Mouse (Mus musculus) forebrain, embryonic 13.5 days (tissue): ENCODE measurements around the gene 1700029I15Rik. TPM values are rescaled to one million over a fixed set of nuclear protein-coding genes. Genes with fewer than 3 reads are reported as not detected.

Experiments used
- ATAC-seq: fragments of 200-750 bp; cut with Nextera tagmentation; 2 replicates; pipeline ENCODE4 v1.8.0; 2017
- H3K27ac ChIP-seq: fragments of 300-500 bp; sonication (generic); 2 replicates; pipeline ENCODE4 v1.5.1; 2015; ENCODE audit warnings: inconsistent platforms, mild to moderate bottlenecking, moderate library complexity
- H3K27me3 ChIP-seq: fragments of 300-500 bp; sonication (generic); 2 replicates; pipeline ENCODE4 v1.6.1; 2015; ENCODE audit warnings: mild to moderate bottlenecking, inconsistent platforms
- H3K36me3 ChIP-seq: fragments of 300-500 bp; sonication (generic); 2 replicates; pipeline ENCODE4 v1.6.1; 2015; ENCODE audit warnings: mild to moderate bottlenecking, inconsistent platforms; ENCODE audit not compliant: poor library complexity, severe bottlenecking
- H3K4me1 ChIP-seq: fragments of 300-500 bp; sonication (generic); 2 replicates; pipeline ENCODE4 v1.6.1; 2015; ENCODE audit warnings: inconsistent platforms
- H3K4me2 ChIP-seq: fragments of 300-500 bp; sonication (generic); 2 replicates; pipeline ENCODE4 v1.6.1; 2015; ENCODE audit warnings: inconsistent platforms, mild to moderate bottlenecking, moderate library complexity
- H3K4me3 ChIP-seq: fragments of 300-500 bp; sonication (generic); 2 replicates; pipeline ENCODE4 v1.5.1; 2015; ENCODE audit warnings: mild to moderate bottlenecking, inconsistent platforms
- H3K9ac ChIP-seq: fragments of 300-500 bp; sonication (generic); 2 replicates; pipeline ENCODE4 v1.6.1; 2015; ENCODE audit warnings: mild to moderate bottlenecking, inconsistent platforms
- H3K9me3 ChIP-seq: fragments of 300-500 bp; sonication (generic); replicated peaks from 2 replicates; pipeline ENCODE4 v1.6.1; 2016; ENCODE audit warnings: inconsistent platforms
- WGBS: fragments of 180-500 bp; shearing (Covaris S2); methylation state at CpG from one replicate; pipeline ENCODE4 v1.1.7; 2015; 5-methylcytosine and 5-hydroxymethylcytosine counted together
- polyA plus RNA-seq: library from polyadenylated mRNA; unstranded; fragments of >200 nt; fragmentation: Nextera tagmentation; extraction: Ambion mirVana; gene quantifications from 2 replicates; pipeline ENCODE4 v1.2.1, GENCODE M21; 2015

1700029I15Rik gene
- polyA plus RNA-seq, 1 experiment from 2014 or later, result 6.6 TPM

- Histone ChIP-seq H3K9me3 (no peaks in the 10 kb centered on the region), H3K9ac (no peak overlapping the region), H3K27me3 (no peaks in the 10 kb centered on the region), H3K4me2 (0 out of 2 replicates have a peak overlapping the region, but pooled peaks have one; percentile 4), H3K4me3 (no peak overlapping the region), H3K27ac (peak overlapping the region; percentile 73), H3K4me1 (peaks cover 49% of the 10 kb centered on the region), H3K36me3 (peaks cover 53% of the 10 kb centered on the region)
- ATAC-seq, result peak; percentile 71
- 64% methylated on average over 9 of the region's 9 CpGs for WGBS
These were observed 41.5 kb downstream of the 1700029I15Rik start for GRCm38 (mm10) chr2:92423702-92424461.

GRCm38 (mm10) chr2:92424462-92425308 is 42.3 kb downstream of the 1700029I15Rik start:
- WGBS, result 40% methylated on average over 9 of the region's 9 CpGs
- Histone ChIP-seq H3K36me3 (peaks cover 45% of the 10 kb centered on the region), H3K4me3 (no peak overlapping the region), H3K9ac (no peak overlapping the region; the same call in 1 of the 2 replicates), H3K27ac (peak overlapping the region; percentile 73), H3K4me2 (peak overlapping the region; percentile 37; the same call in 1 of the 2 replicates), H3K4me1 (peaks cover 54% of the 10 kb centered on the region), H3K27me3 (no peaks in the 10 kb centered on the region), H3K9me3 (no peaks in the 10 kb centered on the region)
- ATAC-seq, result peak; percentile 76

- no peak; the same call in 1 of the 2 replicates for ATAC-seq
- Histone ChIP-seq H3K4me1 (peaks cover 56% of the 10 kb centered on the region), H3K4me2 (no peak overlapping the region)
These were observed 43.0 kb downstream of the 1700029I15Rik start for GRCm38 (mm10) chr2:92425366-92425765.

GRCm38 (mm10) chr2:92426426-92426825 is 44.1 kb downstream of the 1700029I15Rik start:
- Histone ChIP-seq H3K36me3 (peaks cover 28% of the 10 kb centered on the region), H3K27me3 (no peaks in the 10 kb centered on the region), H3K9me3 (no peaks in the 10 kb centered on the region), H3K27ac (peak overlapping the region; percentile 4; the same call in 1 of the 2 replicates), H3K4me3 (no peak overlapping the region), H3K9ac (no peak overlapping the region), H3K4me1 (peaks cover 67% of the 10 kb centered on the region), H3K4me2 (no peak overlapping the region)
- WGBS, result 90% methylated on average over 3 of the region's 3 CpGs
- no peak for ATAC-seq

More at GRCm38 (mm10) chr2:92425366-92425765, 43.0 kb downstream of the 1700029I15Rik start:
- Histone ChIP-seq H3K9ac (no peak overlapping the region), H3K9me3 (no peaks in the 10 kb centered on the region), H3K36me3 (peaks cover 39% of the 10 kb centered on the region), H3K27me3 (no peaks in the 10 kb centered on the region), H3K27ac (peak overlapping the region; percentile 73), H3K4me3 (no peak overlapping the region)
- WGBS, result 62% methylated on average over 4 of the region's 4 CpGs

- H3K9me3 ChIP-seq, result no peaks in the 10 kb centered on the region
- no peak overlapping the region for H3K4me2 ChIP-seq
- no peak overlapping the region for H3K4me3 ChIP-seq
- ATAC-seq, result no peak; the same call in 1 of the 2 replicates
- no peaks in the 10 kb centered on the region for H3K27me3 ChIP-seq
- peaks cover 81% of the 10 kb centered on the region for H3K4me1 ChIP-seq
- 0 out of 2 replicates have a peak overlapping the region, but pooled peaks have one; percentile 37 for H3K27ac ChIP-seq
- WGBS, result 49% methylated on average over 6 of the region's 6 CpGs
- peaks cover 13% of the 10 kb centered on the region for H3K36me3 ChIP-seq
- H3K9ac ChIP-seq, result no peak overlapping the region
These were observed 45.5 kb downstream of the 1700029I15Rik start for GRCm38 (mm10) chr2:92427882-92428281.

GRCm38 (mm10) chr2:92430089-92430488 is 47.8 kb downstream of the 1700029I15Rik start:
- WGBS, result 81% methylated on average over 2 of the region's 2 CpGs
- H3K4me2 ChIP-seq, result no peak overlapping the region
- H3K4me3 ChIP-seq, result no peak overlapping the region
- H3K9me3 ChIP-seq, result no peaks in the 10 kb centered on the region
- no peak overlapping the region for H3K9ac ChIP-seq
- H3K36me3 ChIP-seq, result no peaks in the 10 kb centered on the region
- peaks cover 75% of the 10 kb centered on the region for H3K4me1 ChIP-seq
- no peak overlapping the region for H3K27ac ChIP-seq
- H3K27me3 ChIP-seq, result no peaks in the 10 kb centered on the region
- ATAC-seq, result no peak

GRCm38 (mm10) chr2:92430723-92431541 is 48.6 kb downstream of the 1700029I15Rik start:
- Histone ChIP-seq H3K27me3 (no peaks in the 10 kb centered on the region), H3K9me3 (no peaks in the 10 kb centered on the region), H3K36me3 (no peaks in the 10 kb centered on the region), H3K4me2 (peak overlapping the region; percentile 92), H3K4me3 (peak overlapping the region; percentile 88), H3K4me1 (peaks cover 66% of the 10 kb centered on the region), H3K9ac (peak overlapping the region; percentile 87), H3K27ac (peak overlapping the region; percentile 75)
- 60% methylated on average over 19 of the region's 21 CpGs for WGBS
- peak; percentile 28 for ATAC-seq

GRCm38 (mm10) chr2:92431611-92432179 is 49.4 kb downstream of the 1700029I15Rik start:
- Histone ChIP-seq H3K27me3 (no peaks in the 10 kb centered on the region), H3K27ac (peak overlapping the region; percentile 75), H3K36me3 (no peaks in the 10 kb centered on the region), H3K4me1 (peaks cover 60% of the 10 kb centered on the region), H3K9me3 (no peaks in the 10 kb centered on the region), H3K9ac (peak overlapping the region; percentile 87), H3K4me2 (peak overlapping the region; percentile 92), H3K4me3 (peak overlapping the region; percentile 88)
- no peak for ATAC-seq
- WGBS, result 24% methylated on average over 11 of the region's 11 CpGs

GRCm38 (mm10) chr2:92432299-92433295 is 50.3 kb downstream of the 1700029I15Rik start:
- Histone ChIP-seq H3K9ac (peak overlapping the region; percentile 87), H3K27ac (peak overlapping the region; percentile 75), H3K4me2 (peak overlapping the region; percentile 92), H3K27me3 (no peaks in the 10 kb centered on the region), H3K4me3 (peak overlapping the region; percentile 88), H3K4me1 (peaks cover 59% of the 10 kb centered on the region), H3K36me3 (no peaks in the 10 kb centered on the region), H3K9me3 (no peaks in the 10 kb centered on the region)
- ATAC-seq, result no peak
- 42% methylated on average over 17 of the region's 17 CpGs for WGBS

- H3K36me3 ChIP-seq, result no peaks in the 10 kb centered on the region
- H3K4me1 ChIP-seq, result peaks cover 47% of the 10 kb centered on the region
- H3K9ac ChIP-seq, result peak within 1 kb of the TSS; percentile 87
- H3K27ac ChIP-seq, result peak within 1 kb of the TSS; percentile 26
- peak; percentile 98 for ATAC-seq
- H3K4me3 ChIP-seq, result peak within 1 kb of the TSS; percentile 88
- no peaks in the 10 kb centered on the region for H3K27me3 ChIP-seq
- peak within 1 kb of the TSS; percentile 92 for H3K4me2 ChIP-seq
- no peaks in the 10 kb centered on the region for H3K9me3 ChIP-seq
- 0% methylated on average over 66 of the region's 76 CpGs for WGBS
These were observed 51.4 kb downstream of the 1700029I15Rik start, which contains the start of gene Cry2 for GRCm38 (mm10) chr2:92433578-92434374. Gene Cry2, minus strand, starts transcription at chr2:92434043.
